Mouse (Mus musculus): ENCODE data around the gene Ostm1. TPM values are rescaled to one million over a fixed set of nuclear protein-coding genes. Genes with fewer than 3 reads are reported as not detected.

Gene Ostm1
- 23.0 and 23.9 TPM in 2 replicates for polyA plus RNA-seq (2015; fragmentation: Nextera tagmentation; extraction: Ambion mirVana)

GRCm38 (mm10) chr10:42583157-42583872 lies at the start of gene Ostm1, which contains the start of gene Nr2e1:
Ostm1 (plus strand) TSS chr10:42583822.
Nr2e1 (minus strand) TSS chr10:42583632.
- Histone ChIP-seq H3K36me3 (ENCODE audit: insufficient read depth, low read length) (no peaks in the 10 kb centered on the region), H3K4me1 (ENCODE audit: insufficient read depth, low read depth, low read length) (no peaks in the 10 kb centered on the region; the same call in 1 of the 2 replicates), H3K4me3 (ENCODE audit: low read depth, low read length) (peak within 1 kb of the TSS; percentile 31), H3K4me2 (replicated peaks; ENCODE audit: low read depth, low read length) (peak within 1 kb of the TSS; percentile 36), H3K9ac (replicated peaks; ENCODE audit: low read depth) (no peak within 1 kb of the TSS), H3K9me3 (ENCODE audit: low read length) (no peaks in the 10 kb centered on the region), H3K27ac (ENCODE audit: low read length) (no peak within 1 kb of the TSS), H3K27me3 (replicated peaks; ENCODE audit: insufficient read depth, low read length) (peaks cover 79% of the 10 kb centered on the region)
- TF ChIP-seq EP300 (IDR thresholded peaks at IDR 0.05) = no peak
- no peak for TF ChIP-seq CTCF (IDR thresholded peaks at IDR 0.05)
- DNase-seq (ENCODE audit: low spot score) (no peak), ATAC-seq (no peak)
- WGBS = under 1% methylated on average over 39 of the region's 43 CpGs

GRCm38 (mm10) chr10:42533836-42534453 lies 49.7 kb upstream of the Ostm1 start:
- no peak for ATAC-seq
- no peak for DNase-seq (ENCODE audit: low spot score)
- no peak overlapping the region for H3K4me3 ChIP-seq (ENCODE audit: low read depth, low read length)
- no peak overlapping the region for H3K27ac ChIP-seq (ENCODE audit: low read length)
- H3K9me3 ChIP-seq (ENCODE audit: low read length) = no peaks in the 10 kb centered on the region
- TF ChIP-seq EP300 (IDR thresholded peaks at IDR 0.05) (no peak), CTCF (IDR thresholded peaks at IDR 0.05) (no peak)
- 90% methylated on average over 11 of the region's 11 CpGs for WGBS
- H3K4me1 ChIP-seq (ENCODE audit: insufficient read depth, low read depth, low read length) = no peaks in the 10 kb centered on the region
- no peak overlapping the region for H3K4me2 ChIP-seq (replicated peaks; ENCODE audit: low read depth, low read length)
- H3K36me3 ChIP-seq (ENCODE audit: insufficient read depth, low read length) = 0 out of 2 replicates have a peak, but pooled peaks cover 13% of the 10 kb centered on the region
- no peak overlapping the region for H3K9ac ChIP-seq (replicated peaks; ENCODE audit: low read depth)
- H3K27me3 ChIP-seq (replicated peaks; ENCODE audit: insufficient read depth, low read length) = no peaks in the 10 kb centered on the region

DNA sequence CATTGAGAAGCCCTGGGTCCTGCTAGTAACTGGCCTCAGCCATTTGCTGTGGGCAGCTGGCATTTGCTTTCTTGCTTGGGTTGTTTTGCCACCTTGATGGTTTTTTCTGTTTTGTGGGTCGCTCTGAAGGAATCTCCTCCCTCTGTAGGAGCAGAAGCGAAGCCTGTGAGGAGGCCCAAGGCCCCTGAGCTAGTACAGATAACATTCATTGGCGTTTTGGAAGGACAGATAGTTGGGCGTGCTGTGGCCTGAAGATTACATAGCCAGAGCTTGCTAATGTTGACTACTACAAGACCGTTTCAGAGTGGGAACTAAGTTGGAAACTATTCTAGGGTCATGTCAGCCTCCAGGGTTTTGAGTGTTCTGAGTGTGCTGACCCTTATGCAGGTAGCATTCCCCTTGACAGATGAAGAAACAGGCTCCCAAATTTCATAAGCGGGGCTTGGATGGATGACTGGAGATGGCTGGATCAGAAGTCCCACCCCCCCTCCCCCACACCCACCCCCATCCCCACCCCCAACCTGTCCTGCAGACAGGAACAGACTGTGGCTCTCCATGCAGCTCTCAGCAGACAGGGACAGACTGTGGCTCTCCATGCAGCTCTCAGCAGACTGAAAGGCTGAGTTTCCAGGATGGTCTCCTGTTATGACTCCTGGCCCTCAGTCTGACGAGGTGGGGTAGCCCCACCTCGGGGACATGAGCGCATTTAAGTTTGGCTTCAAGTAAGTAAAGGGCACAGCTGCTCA lies 45.9 kb upstream of the Ostm1 start:
- ATAC-seq = no peak
- no peak overlapping the region for H3K27ac ChIP-seq (ENCODE audit: low read length)

DNA sequence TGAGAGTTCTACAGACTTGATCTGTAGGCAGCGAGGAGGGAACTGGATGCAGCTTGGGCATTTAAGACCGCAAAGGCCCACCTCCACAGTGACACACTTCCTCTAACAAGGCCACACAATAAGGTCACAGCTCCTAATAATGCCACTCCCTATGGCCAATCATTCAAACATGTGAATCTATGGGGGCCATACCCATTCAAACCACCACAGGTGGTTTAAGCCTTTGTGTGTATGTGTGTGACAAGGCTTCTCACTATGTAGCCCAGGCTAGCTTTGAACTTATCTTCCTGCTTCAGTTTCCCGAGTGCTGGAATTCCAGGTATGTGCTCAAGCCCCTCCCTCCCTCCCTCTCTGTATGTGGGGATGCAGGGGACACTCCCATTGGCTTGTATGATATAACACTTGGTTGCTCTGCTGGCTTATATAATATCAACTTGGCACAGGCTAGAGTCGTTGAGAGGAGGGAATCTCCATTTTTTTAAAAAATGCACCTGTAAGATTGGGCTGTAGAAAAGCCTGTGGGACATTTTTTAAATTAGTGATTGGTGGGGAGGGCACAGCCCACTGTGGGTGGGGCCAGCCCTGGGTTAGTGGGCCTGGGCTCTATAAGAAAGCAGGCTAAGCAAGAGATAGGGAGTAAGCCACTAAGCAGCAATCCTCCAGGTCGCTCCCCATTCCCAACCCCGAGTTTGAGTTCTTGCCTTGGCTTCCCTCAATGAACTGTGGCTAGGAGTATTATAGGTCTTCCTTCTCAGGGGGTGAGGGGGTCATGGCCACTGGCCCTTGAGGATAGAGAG lies 37.7 kb upstream of the Ostm1 start:
- Histone ChIP-seq H3K4me2 (replicated peaks; ENCODE audit: low read depth, low read length) (no peak overlapping the region), H3K36me3 (ENCODE audit: insufficient read depth, low read length) (no peaks in the 10 kb centered on the region), H3K9me3 (ENCODE audit: low read length) (no peaks in the 10 kb centered on the region), H3K4me1 (ENCODE audit: insufficient read depth, low read depth, low read length) (no peaks in the 10 kb centered on the region), H3K27ac (ENCODE audit: low read length) (no peak overlapping the region), H3K27me3 (replicated peaks; ENCODE audit: insufficient read depth, low read length) (no peaks in the 10 kb centered on the region), H3K9ac (replicated peaks; ENCODE audit: low read depth) (no peak overlapping the region), H3K4me3 (ENCODE audit: low read depth, low read length) (no peak overlapping the region)
- no peak for TF ChIP-seq CTCF (IDR thresholded peaks at IDR 0.05)
- no peak for TF ChIP-seq EP300 (IDR thresholded peaks at IDR 0.05)
- WGBS = 72% methylated on average over 6 of the region's 6 CpGs
- no peak for ATAC-seq
- DNase-seq (ENCODE audit: low spot score) = no peak

More for the DNA sequence above, 45.9 kb upstream of the Ostm1 start:
- TF ChIP-seq EP300 (IDR thresholded peaks at IDR 0.05) = no peak
- TF ChIP-seq CTCF (IDR thresholded peaks at IDR 0.05) = no peak
- H3K9ac ChIP-seq (replicated peaks; ENCODE audit: low read depth) = no peak overlapping the region
- H3K4me1 ChIP-seq (ENCODE audit: insufficient read depth, low read depth, low read length) = no peaks in the 10 kb centered on the region
- no peaks in the 10 kb centered on the region for H3K9me3 ChIP-seq (ENCODE audit: low read length)
- H3K4me2 ChIP-seq (replicated peaks; ENCODE audit: low read depth, low read length) = no peak overlapping the region
- H3K27me3 ChIP-seq (replicated peaks; ENCODE audit: insufficient read depth, low read length) = no peaks in the 10 kb centered on the region
- 84% methylated on average over 9 of the region's 9 CpGs for WGBS
- H3K4me3 ChIP-seq (ENCODE audit: low read depth, low read length) = no peak overlapping the region
- 0 out of 2 replicates have a peak, but pooled peaks cover 13% of the 10 kb centered on the region for H3K36me3 ChIP-seq (ENCODE audit: insufficient read depth, low read length)
- no peak for DNase-seq (ENCODE audit: low spot score)

GRCm38 (mm10) chr10:42546507-42546906 lies 37.1 kb upstream of the Ostm1 start:
- no peak for ATAC-seq
- WGBS = 79% methylated on average over 3 of the region's 3 CpGs

More at GRCm38 (mm10) chr10:42546507-42546906, 37.1 kb upstream of the Ostm1 start:
- Histone ChIP-seq H3K9ac (replicated peaks; ENCODE audit: low read depth) (no peak overlapping the region), H3K36me3 (ENCODE audit: insufficient read depth, low read length) (no peaks in the 10 kb centered on the region), H3K27ac (ENCODE audit: low read length) (no peak overlapping the region), H3K27me3 (replicated peaks; ENCODE audit: insufficient read depth, low read length) (no peaks in the 10 kb centered on the region), H3K9me3 (ENCODE audit: low read length) (no peaks in the 10 kb centered on the region), H3K4me2 (replicated peaks; ENCODE audit: low read depth, low read length) (no peak overlapping the region), H3K4me3 (ENCODE audit: low read depth, low read length) (no peak overlapping the region), H3K4me1 (ENCODE audit: insufficient read depth, low read depth, low read length) (no peaks in the 10 kb centered on the region)
- DNase-seq (ENCODE audit: low spot score) = no peak
- TF ChIP-seq CTCF (IDR thresholded peaks at IDR 0.05) (no peak), EP300 (IDR thresholded peaks at IDR 0.05) (no peak)
